Mouse (Mus musculus) brain, embryonic 14.5 days (tissue): ENCODE results near the gene Pacsin2.

Source experiments
- CTCF ChIP-seq: fragments of 200-500 bp; IDR thresholded peaks from 2 replicates; pipeline ENCODE4 v1.5.1; 2012; ENCODE audit warnings: inconsistent platforms, mild to moderate bottlenecking, moderate library complexity, borderline replicate concordance; ENCODE audit not compliant: insufficient read depth, insufficient read length; ENCODE audit errors: extremely low read depth
- POLR2A ChIP-seq: fragments of 200-500 bp; IDR thresholded peaks from 2 replicates; pipeline ENCODE4 v1.6.1; 2012; ENCODE audit warnings: mild to moderate bottlenecking, inconsistent platforms, borderline replicate concordance; ENCODE audit not compliant: poor library complexity, insufficient read depth, insufficient read length, severe bottlenecking; ENCODE audit errors: extremely low read depth

DNA sequence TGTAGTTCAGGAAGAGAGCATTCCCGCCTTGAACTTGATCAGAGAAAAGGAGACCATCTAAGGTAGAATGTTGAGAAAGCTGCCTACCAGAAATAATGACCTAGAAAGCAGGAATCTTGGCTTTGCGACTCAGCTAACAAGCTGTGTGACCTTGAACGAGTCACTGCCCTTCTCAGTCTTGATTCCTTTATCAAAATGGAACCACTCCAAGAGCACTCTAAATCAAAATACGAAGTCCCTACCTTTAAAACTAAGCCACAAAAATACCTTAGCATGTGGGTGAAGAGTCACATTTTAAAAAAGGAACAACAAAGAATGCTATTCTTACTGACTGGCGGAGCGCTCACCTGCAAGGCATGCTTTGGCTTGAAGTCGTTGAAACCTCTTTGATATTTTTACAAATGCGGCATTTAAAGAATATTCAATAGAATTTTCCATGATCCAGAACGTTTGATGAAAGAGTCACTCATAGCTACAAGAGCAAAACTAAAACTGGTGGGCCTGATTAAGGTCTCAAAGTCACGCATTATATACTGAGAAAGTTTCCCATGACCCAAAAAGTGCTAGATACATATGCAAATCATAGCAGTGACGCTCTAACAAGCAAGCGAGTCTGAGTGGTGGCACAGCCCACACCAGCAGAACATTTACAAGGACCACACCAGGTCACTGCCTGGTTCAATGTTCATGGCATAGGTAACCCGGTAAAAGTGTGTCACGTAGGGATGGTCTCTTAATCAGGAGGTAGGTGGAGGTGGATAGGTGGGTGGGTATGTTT, 33.2 kb downstream of the Pacsin2 start:
- TF ChIP-seq CTCF, result no peak
- no peak for TF ChIP-seq POLR2A
